Mouse (Mus musculus) MEL (cell line): ENCODE results near the gene Olfr822. TPM values are rescaled to one million over a fixed set of nuclear protein-coding genes. Genes with fewer than 3 reads are reported as not detected.
"Not testable (repeated sequence)": the region's sequence is repeated elsewhere in the genome, so short reads cannot be mapped to it uniquely, and the experiment has no call there.

ENCODE experiments used
- DNase-seq: peaks from one replicate; pipeline ENCODE4 v3.0.0; 2011; ENCODE audit warnings: low read depth, low spot score
- H3K27ac ChIP-seq: 2 replicates; pipeline ENCODE4 v1.5.1; 2012; ENCODE audit warnings: low read depth, mild to moderate bottlenecking, control low read depth, low read length, moderate library complexity; ENCODE audit not compliant: control insufficient read depth
- H3K27me3 ChIP-seq, 2 experiments: fragments of 150-350 bp in 1 of 2; sonication (generic) in 1 of 2; 2 replicates each; pipeline ENCODE4 v1.6.1; 2012; ENCODE audit warnings: low read length in 2 of 2, mild to moderate bottlenecking in 2 of 2, improper control_type of control experiment in 1 of 2, moderate library complexity in 1 of 2; ENCODE audit not compliant: insufficient read depth in 2 of 2, control insufficient read depth in 1 of 2
- H3K36me3 ChIP-seq, 2 experiments: 2 replicates each; pipeline ENCODE4 v1.6.1; 2012 to 2014; ENCODE audit warnings: low read length in 2 of 2, improper control_type of control experiment in 1 of 2, inconsistent platforms in 1 of 2, mild to moderate bottlenecking in 1 of 2; ENCODE audit not compliant: insufficient read depth in 2 of 2, control insufficient read depth in 1 of 2
- H3K4me1 ChIP-seq, 2 experiments: fragments of 150-350 bp in 1 of 2; sonication (generic) in 1 of 2; 2 replicates each; pipeline ENCODE4 v1.6.1; 2012; ENCODE audit warnings: low read length in 2 of 2, improper control_type of control experiment in 1 of 2, mild to moderate bottlenecking in 1 of 2; ENCODE audit not compliant: insufficient read depth in 2 of 2, control insufficient read depth in 1 of 2
- H3K4me3 ChIP-seq, 2 experiments: fragments of 150-350 bp in 1 of 2; sonication (generic) in 1 of 2; 2 replicates each; pipeline ENCODE4 v1.5.1; 2012; ENCODE audit warnings: low read depth in 2 of 2, low read length in 2 of 2, mild to moderate bottlenecking in 2 of 2, moderate library complexity in 2 of 2, control low read depth in 1 of 2, improper control_type of control experiment in 1 of 2; ENCODE audit not compliant: control insufficient read depth in 1 of 2, insufficient read depth in 1 of 2
- H3K79me2 ChIP-seq: 2 replicates; pipeline ENCODE4 v1.6.1; 2012; ENCODE audit warnings: mild to moderate bottlenecking, low read length, moderate library complexity; ENCODE audit not compliant: control insufficient read depth, poor library complexity, insufficient read depth
- H3K9ac ChIP-seq: 2 replicates; pipeline ENCODE4 v1.6.1; 2012; ENCODE audit warnings: low read depth, mild to moderate bottlenecking, control low read depth, low read length, moderate library complexity; ENCODE audit not compliant: control insufficient read depth, poor library complexity, severe bottlenecking
- H3K9me3 ChIP-seq: fragments of 150-350 bp; sonication (generic); replicated peaks from 2 replicates; pipeline ENCODE4 v1.6.1; 2012; ENCODE audit warnings: mild to moderate bottlenecking, low read length, improper control_type of control experiment, moderate library complexity; ENCODE audit not compliant: insufficient read depth
- polyA plus RNA-seq, 2 experiments: library from polyadenylated mRNA; stranded (reverse) in 1 of 2; unstranded in 1 of 2; fragments of >175 nt in 1 of 2; fragments of >200 nt in 1 of 2; gene quantifications; 2 replicates each; pipeline versions ENCODE4 v1.2.1 to v1.2.4; 2012; ENCODE audit warnings: low replicate concordance in 2 of 2, low read depth in 1 of 2; ENCODE audit not compliant: insufficient read length in 2 of 2, insufficient read depth in 1 of 2, missing spikeins in 1 of 2
- total RNA-seq: library from RNA; depleted of rRNA; stranded (reverse); fragments of 300-350 nt; gene quantifications from 2 replicates; pipeline ENCODE4 v1.2.3, GENCODE M21; 2012; rRNA removed

Olfr822 gene
- total and polyA plus RNA-seq, 3 experiments = not detected

DNA sequence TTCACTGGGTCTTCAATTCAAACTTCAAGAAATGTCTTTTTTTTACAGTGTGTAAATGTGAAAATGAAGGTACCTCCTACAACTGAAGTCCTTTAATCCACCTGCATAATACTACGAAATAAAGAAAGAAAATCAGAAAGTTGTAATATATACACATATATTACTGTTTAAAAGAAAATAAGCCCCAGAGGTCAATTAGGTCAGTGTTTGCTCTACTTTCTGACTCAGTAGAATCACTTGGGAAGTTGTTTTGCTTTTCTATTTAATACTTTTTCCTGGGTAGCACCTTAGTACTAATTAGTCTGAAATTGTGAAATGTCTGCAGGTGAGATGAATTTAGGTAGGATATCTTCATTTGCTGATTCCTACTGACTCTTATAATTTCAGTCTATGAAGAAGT is 44.3 kb downstream of the Olfr822 start, which contains the start of gene Olfr823:
Gene Olfr823 (minus strand): TSS at position 101 of the 400 bp plus-strand sequence.
- not testable (repeated sequence) for H3K36me3 ChIP-seq, H3K27me3 ChIP-seq, H3K9ac ChIP-seq, H3K9me3 ChIP-seq, H3K27ac ChIP-seq, H3K4me3 ChIP-seq, H3K4me1 ChIP-seq, H3K79me2 ChIP-seq, DNase-seq

DNA sequence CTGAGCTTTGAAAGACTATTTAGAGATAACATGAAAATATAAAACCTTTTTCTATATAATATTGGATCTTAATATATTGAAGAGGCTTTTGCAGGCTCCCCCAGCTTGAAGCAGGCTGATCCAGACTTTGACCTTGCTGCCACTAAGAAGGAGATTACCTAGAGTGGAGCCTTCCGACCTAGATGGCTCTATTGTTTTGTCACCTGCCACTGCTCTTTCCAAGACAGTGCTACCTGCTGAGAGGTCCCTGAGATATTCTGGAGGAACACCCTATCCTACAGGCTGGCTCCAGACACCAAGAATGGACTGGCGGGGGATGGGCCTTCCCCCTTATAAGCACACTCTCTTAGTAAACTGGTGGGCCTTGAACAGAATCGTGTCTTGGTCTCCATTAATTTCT is 45.0 kb downstream of the Olfr822 start:
- H3K27ac ChIP-seq, H3K4me3 ChIP-seq, H3K4me1 ChIP-seq, H3K79me2 ChIP-seq, H3K36me3 ChIP-seq, DNase-seq, H3K9me3 ChIP-seq, H3K27me3 ChIP-seq, H3K9ac ChIP-seq: not testable (repeated sequence)

Other genes with a start within 250 kb of the Olfr822 start
- not detected in 2 replicates for gene Olfr812, start 225.1 kb upstream of the Olfr822 start, total RNA-seq
- gene Olfr812, start 225.1 kb upstream of the Olfr822 start, polyA plus RNA-seq = not detected
- not detected in 2 replicates for gene Olfr813, start 215.8 kb upstream of the Olfr822 start, total RNA-seq
- not detected for gene Olfr813, start 215.8 kb upstream of the Olfr822 start, polyA plus RNA-seq
- gene Olfr814, start 191.4 kb upstream of the Olfr822 start, total RNA-seq = not detected in 2 replicates
- gene Olfr814, start 191.4 kb upstream of the Olfr822 start, polyA plus RNA-seq = not detected
- not detected in 2 replicates for gene Olfr815, start 165.3 kb upstream of the Olfr822 start, total RNA-seq
- gene Olfr815, start 165.3 kb upstream of the Olfr822 start, polyA plus RNA-seq = not detected
- gene Olfr816, start 155.6 kb upstream of the Olfr822 start, total RNA-seq = not detected in 2 replicates
- gene Olfr816, start 155.6 kb upstream of the Olfr822 start, polyA plus RNA-seq = not detected
- not detected in 2 replicates for gene Olfr818, start 122.1 kb upstream of the Olfr822 start, total RNA-seq
- gene Olfr818, start 122.1 kb upstream of the Olfr822 start, polyA plus RNA-seq = not detected
- gene Olfr819, start 103.9 kb upstream of the Olfr822 start, total RNA-seq = not detected in 2 replicates
- not detected for gene Olfr819, start 103.9 kb upstream of the Olfr822 start, polyA plus RNA-seq
- not detected in 2 replicates for gene Olfr247, start 95.1 kb upstream of the Olfr822 start, total RNA-seq
- not detected for gene Olfr247, start 95.1 kb upstream of the Olfr822 start, polyA plus RNA-seq
- not detected in 2 replicates for gene Gm10310, start 86.1 kb upstream of the Olfr822 start, total RNA-seq
- not detected for gene Gm10310, start 86.1 kb upstream of the Olfr822 start, polyA plus RNA-seq
- not detected in 2 replicates for gene Olfr820, start 58.6 kb upstream of the Olfr822 start, total RNA-seq
- gene Olfr820, start 58.6 kb upstream of the Olfr822 start, polyA plus RNA-seq = not detected
- gene Olfr821, start 40.9 kb upstream of the Olfr822 start, total RNA-seq = not detected in 2 replicates
- not detected for gene Olfr821, start 40.9 kb upstream of the Olfr822 start, polyA plus RNA-seq
- gene Olfr823, start 44.2 kb downstream of the Olfr822 start, total RNA-seq = not detected in 2 replicates
- gene Olfr823, start 44.2 kb downstream of the Olfr822 start, polyA plus RNA-seq = not detected
- not detected in 2 replicates for gene Olfr824, start 58.8 kb downstream of the Olfr822 start, total RNA-seq
- not detected for gene Olfr824, start 58.8 kb downstream of the Olfr822 start, polyA plus RNA-seq
- gene Olfr825, start 95.6 kb downstream of the Olfr822 start, total RNA-seq = not detected in 2 replicates
- gene Olfr825, start 95.6 kb downstream of the Olfr822 start, polyA plus RNA-seq = not detected
- gene Olfr826, start 113.0 kb downstream of the Olfr822 start, total RNA-seq = not detected in 2 replicates
- not detected for gene Olfr826, start 113.0 kb downstream of the Olfr822 start, polyA plus RNA-seq
- not detected in 2 replicates for gene Olfr827, start 143.2 kb downstream of the Olfr822 start, total RNA-seq
- gene Olfr827, start 143.2 kb downstream of the Olfr822 start, polyA plus RNA-seq = not detected
- not detected in 2 replicates for gene Neurod4, start 209.0 kb downstream of the Olfr822 start, total RNA-seq
- not detected for gene Neurod4, start 209.0 kb downstream of the Olfr822 start, polyA plus RNA-seq